Mouse (Mus musculus): ENCODE measurements around the gene Sparc.

- TF ChIP-seq CTCF (IDR thresholded peaks at IDR 0.05) (no peak), EP300 (IDR thresholded peaks at IDR 0.05; ENCODE audit: insufficient read depth, low read depth, low read length) (no peak)
Measured at GRCm38 (mm10) chr11:55412034-55412433, 10.9 kb downstream of the Sparc start.

Data from heart, adult 2 months (tissue).